Mouse (Mus musculus): Measurements from ENCODE around the gene Ankrd27. TPM values are rescaled to one million over a fixed set of nuclear protein-coding genes. Genes with fewer than 3 reads are reported as not detected.

The Ankrd27 gene
- polyA plus RNA-seq, 1 experiment from 2014 or later: 32.4 TPM

DNA sequence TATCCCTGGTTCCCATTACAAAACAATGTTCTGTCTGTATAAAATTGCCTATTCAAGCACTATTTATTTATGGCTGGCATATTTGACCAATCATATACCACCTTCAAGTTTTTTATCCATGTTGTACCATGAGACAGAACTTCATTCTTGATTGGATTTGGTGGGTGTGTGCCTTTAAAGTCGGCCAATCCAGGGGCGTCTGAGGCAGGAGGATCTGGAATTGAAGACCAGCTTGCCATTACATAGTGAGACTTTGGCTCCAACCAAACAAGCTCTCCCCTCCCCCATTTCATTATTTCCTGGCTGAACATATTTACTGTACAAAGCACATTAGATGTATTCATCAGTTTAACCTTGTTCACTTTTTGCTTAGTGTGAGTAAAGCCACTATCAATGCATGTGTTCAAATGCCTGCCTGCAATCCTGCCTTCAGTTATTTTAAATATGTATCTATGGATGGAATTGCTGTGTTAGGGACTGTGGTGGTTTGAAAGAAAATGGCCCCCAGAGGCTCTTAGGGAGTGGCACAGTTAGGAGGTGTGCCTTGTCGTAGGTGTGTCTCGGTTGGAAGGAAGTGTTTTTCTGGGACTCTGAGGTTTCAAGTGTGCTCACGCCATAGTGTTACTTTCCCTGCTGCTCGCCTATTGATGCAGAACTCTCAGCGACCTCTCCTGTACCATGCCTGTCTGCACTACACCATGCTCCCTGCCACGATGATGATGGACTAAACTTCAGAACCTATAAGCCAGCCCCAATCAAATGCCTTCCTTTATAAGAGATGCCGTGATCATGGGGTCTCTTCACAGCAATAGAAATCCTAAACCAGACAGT, 62.4 kb downstream of the Ankrd27 start:
- no peak overlapping the region for H3K27ac ChIP-seq (ENCODE audit: low read length)

DNA sequence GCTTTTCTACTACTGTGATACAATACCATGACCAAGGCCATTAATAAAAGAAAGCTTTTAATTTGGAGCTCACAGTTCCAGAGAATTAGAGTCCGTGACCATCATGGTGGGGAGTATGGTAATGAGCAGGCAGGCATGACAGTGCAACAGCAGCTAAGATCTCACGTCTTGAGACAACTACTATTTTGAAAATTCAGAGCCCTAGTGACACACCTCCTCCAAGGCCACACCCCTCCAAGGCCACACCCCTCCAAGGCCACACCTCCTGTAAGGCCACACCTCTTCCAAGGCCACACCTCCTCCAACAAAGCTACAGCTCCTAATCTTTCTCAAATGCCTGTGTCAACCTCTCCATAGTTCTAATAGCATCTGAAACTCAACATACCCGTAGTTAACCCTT, 63.0 kb downstream of the Ankrd27 start:
- Histone ChIP-seq H3K4me3 (ENCODE audit: low read length) (no peak overlapping the region), H3K4me2 (ENCODE audit: low read depth, low read length) (no peak overlapping the region), H3K27ac (ENCODE audit: low read length) (no peak overlapping the region), H3K9me3 (ENCODE audit: control insufficient read depth, low read length) (no peaks in the 10 kb centered on the region), H3K27me3 (replicated peaks; ENCODE audit: control insufficient read depth, insufficient read depth, low read length) (no peaks in the 10 kb centered on the region), H3K9ac (ENCODE audit: low read depth, low read length) (no peak overlapping the region), H3K36me3 (ENCODE audit: control insufficient read depth, insufficient read depth, low read length) (no peaks in the 10 kb centered on the region), H3K4me1 (ENCODE audit: control insufficient read depth, insufficient read depth, low read length) (peaks cover 3% of the 10 kb centered on the region; the same call in 1 of the 2 replicates)
- ATAC-seq: no peak
- 49% methylated on average over 3 of the region's 3 CpGs for WGBS

More for the DNA sequence above, 62.4 kb downstream of the Ankrd27 start:
- Histone ChIP-seq H3K4me3 (ENCODE audit: low read length) (no peak overlapping the region), H3K36me3 (ENCODE audit: control insufficient read depth, insufficient read depth, low read length) (no peaks in the 10 kb centered on the region), H3K4me1 (ENCODE audit: control insufficient read depth, insufficient read depth, low read length) (peaks cover 3% of the 10 kb centered on the region; the same call in 1 of the 2 replicates), H3K27me3 (replicated peaks; ENCODE audit: control insufficient read depth, insufficient read depth, low read length) (no peaks in the 10 kb centered on the region), H3K9me3 (ENCODE audit: control insufficient read depth, low read length) (no peaks in the 10 kb centered on the region), H3K4me2 (ENCODE audit: low read depth, low read length) (no peak overlapping the region), H3K9ac (ENCODE audit: low read depth, low read length) (no peak overlapping the region)
- ATAC-seq: no peak
- 70% methylated on average over 9 of the region's 9 CpGs for WGBS

DNA sequence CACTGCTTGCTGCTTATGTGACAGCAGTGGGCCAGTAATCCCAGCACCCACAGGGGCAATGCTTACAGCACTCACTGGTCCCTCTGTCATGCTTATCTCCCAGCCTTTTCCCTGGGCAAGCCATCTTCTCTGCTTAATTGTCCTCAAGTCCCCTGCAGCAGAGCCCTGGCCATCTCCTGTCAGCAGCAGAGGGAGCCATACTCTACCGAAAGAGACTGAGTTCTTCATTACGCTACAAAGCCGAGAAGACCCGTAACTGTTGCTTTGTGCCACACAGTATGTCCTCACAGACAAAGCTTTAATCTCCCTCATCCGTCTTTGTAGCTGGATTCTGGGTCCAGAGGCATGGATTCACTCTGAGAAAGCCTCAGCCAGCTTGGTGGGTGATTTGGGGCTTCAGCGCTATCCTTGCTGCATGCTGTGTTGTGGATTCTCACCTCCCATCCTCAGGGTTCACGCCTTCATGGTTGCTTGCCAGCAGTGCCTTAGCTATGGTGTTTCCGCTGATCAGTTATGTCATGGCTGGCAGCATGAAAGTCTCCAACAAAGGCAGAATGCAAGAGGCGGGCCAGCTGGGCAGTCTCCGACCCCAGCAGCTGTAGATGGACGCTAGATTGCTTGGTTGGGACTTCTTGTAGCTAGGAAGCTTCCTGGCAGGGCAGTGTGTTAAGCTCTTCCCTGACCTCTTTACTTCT, 64.8 kb downstream of the Ankrd27 start:
- no peak for ATAC-seq
- H3K4me3 ChIP-seq (ENCODE audit: low read length): no peak overlapping the region
- H3K4me1 ChIP-seq (ENCODE audit: control insufficient read depth, insufficient read depth, low read length): peaks cover 3% of the 10 kb centered on the region; the same call in 1 of the 2 replicates
- no peaks in the 10 kb centered on the region for H3K36me3 ChIP-seq (ENCODE audit: control insufficient read depth, insufficient read depth, low read length)
- H3K27ac ChIP-seq (ENCODE audit: low read length): no peak overlapping the region
- no peaks in the 10 kb centered on the region for H3K9me3 ChIP-seq (ENCODE audit: control insufficient read depth, low read length)
- WGBS: 77% methylated on average over 11 of the region's 11 CpGs
- no peak overlapping the region for H3K9ac ChIP-seq (ENCODE audit: low read depth, low read length)
- H3K27me3 ChIP-seq (replicated peaks; ENCODE audit: control insufficient read depth, insufficient read depth, low read length): no peaks in the 10 kb centered on the region
- no peak overlapping the region for H3K4me2 ChIP-seq (ENCODE audit: low read depth, low read length)

DNA sequence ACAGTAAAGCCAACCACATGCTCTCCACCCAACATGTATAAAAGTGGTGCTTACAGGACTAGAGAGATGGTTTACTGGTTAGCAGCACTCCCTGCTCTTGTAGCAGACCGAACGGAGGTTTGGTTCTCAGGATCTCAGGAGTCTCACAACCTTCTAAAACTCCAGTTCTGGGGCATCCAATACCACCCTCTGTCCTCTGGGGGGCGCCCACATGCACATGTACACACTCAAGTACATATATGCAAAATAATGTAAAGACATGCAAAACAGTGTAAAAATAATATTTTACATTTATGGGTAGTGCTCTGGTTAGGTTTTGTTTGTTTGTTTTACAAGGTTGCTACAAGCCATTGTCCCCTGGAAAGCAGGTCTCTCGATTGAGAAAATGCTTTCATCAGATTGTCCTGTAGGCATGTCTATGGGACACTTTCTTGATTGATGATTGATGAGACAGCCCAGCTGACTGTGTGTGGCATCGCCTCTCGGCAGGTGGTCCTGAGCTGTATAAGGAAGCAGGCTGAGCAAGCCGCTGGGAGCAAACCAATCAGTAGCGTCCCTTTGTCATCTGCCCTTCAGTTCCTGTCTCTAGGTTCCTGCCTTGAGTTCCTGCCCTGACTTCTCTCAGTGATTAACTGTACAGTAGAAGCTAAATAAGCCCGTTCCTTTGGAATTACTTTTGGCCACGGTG, 65.7 kb downstream of the Ankrd27 start:
- Histone ChIP-seq H3K4me2 (ENCODE audit: low read depth, low read length) (no peak overlapping the region), H3K4me1 (ENCODE audit: control insufficient read depth, insufficient read depth, low read length) (no peaks in the 10 kb centered on the region), H3K9ac (ENCODE audit: low read depth, low read length) (no peak overlapping the region), H3K27ac (ENCODE audit: low read length) (no peak overlapping the region), H3K4me3 (ENCODE audit: low read length) (no peak overlapping the region), H3K36me3 (ENCODE audit: control insufficient read depth, insufficient read depth, low read length) (no peaks in the 10 kb centered on the region), H3K27me3 (replicated peaks; ENCODE audit: control insufficient read depth, insufficient read depth, low read length) (no peaks in the 10 kb centered on the region), H3K9me3 (ENCODE audit: control insufficient read depth, low read length) (no peaks in the 10 kb centered on the region)
- no peak for ATAC-seq
- WGBS: 80% methylated on average over 10 of the region's 10 CpGs

DNA sequence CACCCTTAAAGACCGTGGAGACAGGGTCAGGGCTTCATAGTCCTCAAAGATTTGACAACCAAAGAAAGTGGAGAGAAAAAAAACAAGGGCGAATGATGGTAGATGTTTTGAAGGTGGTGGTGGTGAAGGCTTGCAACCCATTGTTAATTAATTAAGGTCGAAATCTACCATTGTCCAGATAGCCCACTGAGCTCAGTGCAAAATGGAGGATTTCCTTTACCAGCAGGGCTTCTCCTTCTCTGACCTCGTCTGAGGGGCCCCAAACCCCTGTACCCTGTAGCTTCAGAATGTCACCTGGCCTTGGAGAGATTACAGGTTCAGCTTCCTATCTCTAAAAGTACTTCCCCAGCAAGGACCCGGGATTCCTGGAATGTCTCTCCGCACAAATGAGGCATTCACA, 71.8 kb downstream of the Ankrd27 start:
- no peaks in the 10 kb centered on the region for H3K9me3 ChIP-seq (ENCODE audit: control insufficient read depth, low read length)
- H3K9ac ChIP-seq (ENCODE audit: low read depth, low read length): no peak overlapping the region
- no peak overlapping the region for H3K4me3 ChIP-seq (ENCODE audit: low read length)
- H3K27me3 ChIP-seq (replicated peaks; ENCODE audit: control insufficient read depth, insufficient read depth, low read length): no peaks in the 10 kb centered on the region
- no peaks in the 10 kb centered on the region for H3K4me1 ChIP-seq (ENCODE audit: control insufficient read depth, insufficient read depth, low read length)
- no peaks in the 10 kb centered on the region for H3K36me3 ChIP-seq (ENCODE audit: control insufficient read depth, insufficient read depth, low read length)
- ATAC-seq: no peak
- no peak overlapping the region for H3K27ac ChIP-seq (ENCODE audit: low read length)
- WGBS: 50% methylated on average over 6 of the region's 6 CpGs
- no peak overlapping the region for H3K4me2 ChIP-seq (ENCODE audit: low read depth, low read length)

DNA sequence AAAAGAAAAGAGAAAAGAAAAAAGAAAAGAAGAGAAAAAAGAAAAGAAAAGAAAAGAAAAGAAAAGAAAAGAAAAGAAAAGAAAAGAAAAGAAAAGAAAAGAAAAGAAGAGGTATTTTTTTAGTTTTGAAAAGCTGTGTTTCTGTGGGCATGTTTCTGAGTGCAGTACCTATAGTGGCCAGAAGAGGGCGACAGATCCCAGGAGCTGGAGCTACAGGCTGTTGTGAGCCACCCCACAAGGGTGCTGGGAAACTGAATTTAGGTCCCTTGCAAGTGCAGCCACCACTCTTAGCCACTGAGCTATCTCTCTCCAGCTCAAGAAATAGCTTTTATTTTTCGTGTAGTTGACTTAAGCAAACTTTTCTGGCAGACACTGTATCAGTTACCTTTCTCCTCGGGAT, 73.1 kb downstream of the Ankrd27 start:
- H3K27me3 ChIP-seq (replicated peaks; ENCODE audit: control insufficient read depth, insufficient read depth, low read length): no peaks in the 10 kb centered on the region
- H3K4me3 ChIP-seq (ENCODE audit: low read length): no peak overlapping the region
- 60% methylated on average over 3 of the region's 3 CpGs for WGBS
- H3K36me3 ChIP-seq (ENCODE audit: control insufficient read depth, insufficient read depth, low read length): no peaks in the 10 kb centered on the region
- H3K9me3 ChIP-seq (ENCODE audit: control insufficient read depth, low read length): no peaks in the 10 kb centered on the region
- no peak overlapping the region for H3K9ac ChIP-seq (ENCODE audit: low read depth, low read length)
- no peaks in the 10 kb centered on the region for H3K4me1 ChIP-seq (ENCODE audit: control insufficient read depth, insufficient read depth, low read length)
- H3K4me2 ChIP-seq (ENCODE audit: low read depth, low read length): no peak overlapping the region
- H3K27ac ChIP-seq (ENCODE audit: low read length): no peak overlapping the region
- no peak for ATAC-seq

DNA sequence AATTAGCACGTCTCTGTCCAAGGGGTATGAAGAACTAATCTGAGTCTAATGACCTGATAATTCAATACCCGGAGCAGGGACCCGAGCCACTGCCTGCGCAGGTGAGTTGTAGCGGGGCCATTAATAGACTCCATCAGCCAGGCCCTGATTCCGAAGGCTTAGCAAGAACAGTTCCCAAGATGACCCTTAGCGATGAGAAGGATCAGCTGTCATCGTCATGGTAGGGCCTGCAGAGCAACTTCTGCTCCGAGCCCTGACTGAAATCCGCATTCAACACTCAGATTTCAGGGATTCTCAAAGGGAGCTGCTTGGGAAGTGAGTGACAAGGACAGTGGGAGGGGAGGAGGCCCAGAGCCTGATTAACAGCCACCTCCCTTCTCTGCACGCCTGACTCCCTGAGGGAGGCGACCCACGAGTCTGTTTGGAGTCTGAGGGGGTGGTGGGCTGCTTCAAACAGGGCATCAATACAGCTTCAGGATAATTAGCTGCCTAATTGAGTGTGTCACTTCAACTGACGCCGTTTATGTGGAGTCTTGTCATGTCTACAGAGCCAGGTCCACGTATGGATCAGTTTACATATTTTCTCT, 77.8 kb downstream of the Ankrd27 start:
- no peak overlapping the region for H3K4me3 ChIP-seq (ENCODE audit: low read length)
- H3K4me1 ChIP-seq (ENCODE audit: control insufficient read depth, insufficient read depth, low read length): no peaks in the 10 kb centered on the region
- ATAC-seq: no peak
- no peak overlapping the region for H3K4me2 ChIP-seq (ENCODE audit: low read depth, low read length)
- H3K27me3 ChIP-seq (replicated peaks; ENCODE audit: control insufficient read depth, insufficient read depth, low read length): no peaks in the 10 kb centered on the region
- no peaks in the 10 kb centered on the region for H3K36me3 ChIP-seq (ENCODE audit: control insufficient read depth, insufficient read depth, low read length)
- 72% methylated on average over 16 of the region's 16 CpGs for WGBS
- no peak overlapping the region for H3K27ac ChIP-seq (ENCODE audit: low read length)
- H3K9me3 ChIP-seq (ENCODE audit: control insufficient read depth, low read length): no peaks in the 10 kb centered on the region
- no peak overlapping the region for H3K9ac ChIP-seq (ENCODE audit: low read depth, low read length)

DNA sequence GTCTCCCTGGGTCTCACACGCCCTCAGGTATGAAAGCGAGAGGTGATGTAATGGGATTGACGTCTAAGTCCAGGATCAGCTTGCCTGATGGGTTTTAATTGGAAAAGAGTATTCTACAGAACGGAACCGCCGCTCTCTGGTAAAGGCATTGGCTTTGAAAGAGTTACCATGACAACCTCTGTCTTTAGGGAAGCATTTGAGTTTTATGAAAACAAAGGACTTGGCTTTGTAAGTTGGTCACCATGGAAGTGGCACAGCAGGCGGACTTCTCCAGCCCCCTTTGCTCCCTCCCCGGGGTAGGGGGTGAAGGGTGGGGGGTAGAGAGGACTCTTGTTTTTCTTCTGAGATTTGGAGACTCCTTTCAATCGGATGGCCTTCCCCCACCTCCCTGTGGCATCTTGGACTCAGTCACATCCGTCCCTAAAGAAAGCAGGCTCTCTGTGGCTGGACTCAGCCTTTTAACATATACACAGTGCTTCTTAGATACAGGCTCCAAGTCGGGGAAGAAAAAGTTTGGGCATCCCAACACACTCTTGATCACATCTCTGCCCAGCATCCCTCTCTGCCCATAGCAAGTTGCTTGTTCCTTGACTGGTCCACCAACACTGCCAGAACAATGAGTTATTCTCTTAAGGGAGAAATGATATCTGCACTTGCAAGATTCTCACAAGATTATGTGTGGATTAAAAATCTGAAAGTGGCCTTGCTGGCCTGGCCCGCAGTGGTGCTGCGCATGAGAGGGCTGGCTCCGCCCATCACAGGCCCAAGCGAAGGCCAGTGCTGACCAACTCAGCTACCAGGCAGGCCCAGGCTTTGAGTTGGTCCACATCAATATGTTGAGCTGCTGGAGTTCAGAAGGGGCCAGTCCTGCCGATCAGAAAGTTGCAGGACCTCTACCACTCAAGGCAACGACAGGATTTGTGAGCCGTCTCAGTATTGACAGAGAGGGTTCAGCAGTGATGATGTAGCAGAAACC, 82.3 kb downstream of the Ankrd27 start:
- H3K27ac ChIP-seq (ENCODE audit: low read length): no peak overlapping the region
- H3K4me2 ChIP-seq (ENCODE audit: low read depth, low read length): no peak overlapping the region
- no peaks in the 10 kb centered on the region for H3K9me3 ChIP-seq (ENCODE audit: control insufficient read depth, low read length)
- H3K4me3 ChIP-seq (ENCODE audit: low read length): no peak overlapping the region
- no peaks in the 10 kb centered on the region for H3K4me1 ChIP-seq (ENCODE audit: control insufficient read depth, insufficient read depth, low read length)
- no peak overlapping the region for H3K9ac ChIP-seq (ENCODE audit: low read depth, low read length)
- H3K36me3 ChIP-seq (ENCODE audit: control insufficient read depth, insufficient read depth, low read length): no peaks in the 10 kb centered on the region
- ATAC-seq: no peak
- H3K27me3 ChIP-seq (replicated peaks; ENCODE audit: control insufficient read depth, insufficient read depth, low read length): no peaks in the 10 kb centered on the region
- WGBS: 65% methylated on average over 18 of the region's 18 CpGs
